In the genomic region with DNA sequence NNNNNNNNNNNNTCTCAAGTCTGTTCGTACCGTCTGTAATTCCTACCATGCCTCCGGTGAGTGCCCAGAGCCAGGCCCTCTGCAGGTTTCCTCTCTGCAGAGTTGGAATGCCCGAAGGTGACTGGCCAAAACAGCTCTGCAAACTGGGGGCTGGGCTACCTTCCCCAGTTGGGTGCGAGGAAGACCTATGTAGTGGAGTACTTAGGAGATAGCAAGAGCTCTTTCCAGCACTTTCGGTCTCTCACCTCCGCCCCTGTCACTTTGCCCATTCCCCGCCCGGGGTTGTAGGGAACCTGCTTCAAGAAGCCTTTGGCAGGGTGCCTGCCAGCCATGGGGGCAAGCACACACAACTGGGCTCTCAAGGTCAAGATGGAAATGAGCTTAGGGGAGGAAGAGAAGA, we compare ENCODE assay signal across 8 mouse cellular contexts. TPM values are rescaled to one million over a fixed set of nuclear protein-coding genes. Genes with fewer than 3 reads are reported as not detected.
DNase-seq lines count a peak whose midpoint lies in the region; ATAC-seq and TF ChIP-seq lines count a peak whose summit lies in the region.

No protein-coding gene starts in this region.

- H3K27me3 ChIP-seq in forebrain, embryonic 16.5 days (replicated peaks; ENCODE audit: control insufficient read depth, insufficient read depth, low read length), result no peaks in the 10 kb centered on the region
- H3K27me3 ChIP-seq in lung, embryonic 15.5 days, result peaks cover 8% of the 10 kb centered on the region
- no peaks in the 10 kb centered on the region for H3K27me3 ChIP-seq in stomach, embryonic 14.5 days (ENCODE audit: control insufficient read depth, insufficient read depth, low read length)

- peak overlapping the region; percentile 72 for H3K9ac ChIP-seq in forebrain, embryonic 16.5 days (replicated peaks; ENCODE audit: low read depth, low read length)
- H3K9ac ChIP-seq in lung, embryonic 15.5 days, result no peak overlapping the region
- H3K9ac ChIP-seq in stomach, embryonic 14.5 days (replicated peaks; ENCODE audit: low read depth, low read length), result no peak overlapping the region

- no peak for TF ChIP-seq CTCF in left cerebral cortex, adult 2 months (IDR thresholded peaks at IDR 0.05)

- peak; percentile 45 for ATAC-seq in forebrain, embryonic 16.5 days
- no peak for ATAC-seq in lung, embryonic 15.5 days (ENCODE audit: borderline replicate concordance, extremely low read depth, low FRiP score, low TSS enrichment)
- ATAC-seq in stomach, embryonic 14.5 days (ENCODE audit: insufficient number of reproducible peaks, insufficient read depth, low FRiP score, low read depth), result 0 out of 2 replicates have a peak, but pooled peaks have one; percentile 14

- no peaks in the 10 kb centered on the region for H3K36me3 ChIP-seq in forebrain, embryonic 16.5 days (ENCODE audit: control insufficient read depth, insufficient read depth)
- no peaks in the 10 kb centered on the region for H3K36me3 ChIP-seq in lung, embryonic 15.5 days
- no peaks in the 10 kb centered on the region for H3K36me3 ChIP-seq in stomach, embryonic 14.5 days (ENCODE audit: control insufficient read depth, insufficient read depth, low read length)

- no peaks in the 10 kb centered on the region for H3K9me3 ChIP-seq in forebrain, embryonic 16.5 days (ENCODE audit: control insufficient read depth, low read length)
- no peaks in the 10 kb centered on the region for H3K9me3 ChIP-seq in lung, embryonic 15.5 days
- H3K9me3 ChIP-seq in stomach, embryonic 14.5 days (ENCODE audit: control insufficient read depth, low read depth, low read length), result no peaks in the 10 kb centered on the region

- DNase-seq in left cerebral cortex, adult 2 months (ENCODE audit: extremely low spot score in 1 of 2, low spot score in 2 of 2), result peak in 1 of 2 experiments; percentile 24
- no peak for DNase-seq in left cerebral cortex, adult 11 months (ENCODE audit: low spot score)
- peak; percentile 73 for DNase-seq in cerebellum, adult 11-12 months
- DNase-seq in kidney, adult 18-20 months, result peak; percentile 52
- DNase-seq in thymus, adult 18-20 months, result no peak

- no peaks in the 10 kb centered on the region for H3K4me1 ChIP-seq in forebrain, embryonic 16.5 days (replicated peaks; ENCODE audit: control insufficient read depth, insufficient read depth, low read length)
- H3K4me1 ChIP-seq in lung, embryonic 15.5 days, result no peaks in the 10 kb centered on the region
- H3K4me1 ChIP-seq in stomach, embryonic 14.5 days (ENCODE audit: control insufficient read depth, insufficient read depth, low read length), result no peaks in the 10 kb centered on the region

- 24% methylated on average over 9 of the region's 9 CpGs for whole genome bisulfite sequencing in forebrain, embryonic 16.5 days
- WGBS in lung, embryonic 15.5 days, result 32% methylated on average over 9 of the region's 9 CpGs
- WGBS in stomach, embryonic 14.5 days, result 39% methylated on average over 9 of the region's 9 CpGs

- H3K4me2 ChIP-seq in forebrain, embryonic 16.5 days (ENCODE audit: low read length), result peak overlapping the region; percentile 54
- peak overlapping the region; percentile 62 for H3K4me2 ChIP-seq in lung, embryonic 15.5 days
- peak overlapping the region; percentile 47 for H3K4me2 ChIP-seq in stomach, embryonic 14.5 days (replicated peaks; ENCODE audit: low read depth, low read length)

- intact Hi-C loops in left cerebral cortex, adult 2 months (cut with DNase I), result loop anchor here (5.0 kb wide), 2 partner anchors 84 to 106 kb away; a partner anchor contains a TSS

- H3K27ac ChIP-seq in left cerebral cortex, adult 2 months, result peak overlapping the region; percentile 67
- peak overlapping the region; percentile 85 for H3K27ac ChIP-seq in forebrain, embryonic 16.5 days (ENCODE audit: low read length)
- H3K27ac ChIP-seq in lung, embryonic 15.5 days, result no peak overlapping the region
- no peak overlapping the region for H3K27ac ChIP-seq in stomach, embryonic 14.5 days (ENCODE audit: low read length)

- peak overlapping the region; percentile 55 for H3K4me3 ChIP-seq in left cerebral cortex, adult 2 months
- peak overlapping the region; percentile 58 for H3K4me3 ChIP-seq in forebrain, embryonic 16.5 days (replicated peaks; ENCODE audit: low read length)
- peak overlapping the region; percentile 40 for H3K4me3 ChIP-seq in lung, embryonic 15.5 days
- H3K4me3 ChIP-seq in stomach, embryonic 14.5 days (ENCODE audit: low read depth, low read length), result peak overlapping the region; percentile 34; the same call in 1 of the 2 replicates

RNA-seq across cellular contexts. Expression of a gene that starts 1.3 kb away (rescaled TPM):
- total RNA-seq in left cerebral cortex, adult 2 months (2021), result 10 to 100 TPM; 58.2 to 65.8 TPM
- polyA plus RNA-seq in forebrain, embryonic 16.5 days (2015; fragmentation: Nextera tagmentation; extraction: Ambion mirVana), result 127 and 134 TPM in 2 replicates
- polyA plus RNA-seq in lung, embryonic 15.5 days (2015; fragmentation: Nextera tagmentation; extraction: Ambion mirVana), result 3.9 and 4.8 TPM in 2 replicates
- 5.1 and 5.3 TPM in 2 replicates for polyA plus RNA-seq in stomach, embryonic 14.5 days (2014; fragmentation: Nextera tagmentation; extraction: Ambion mirVana)

RNA-seq across cellular contexts. Expression of a gene that starts 11.6 kb away (rescaled TPM):
- 1 to 10 TPM in 1 of 2 experiments, under 1 TPM in 1; 0.26 to 1.0 TPM for total RNA-seq in left cerebral cortex, adult 2 months (2021)
- polyA plus RNA-seq in forebrain, embryonic 16.5 days (2015; fragmentation: Nextera tagmentation; extraction: Ambion mirVana), result 10.6 and 14.0 TPM in 2 replicates
- polyA plus RNA-seq in lung, embryonic 15.5 days (2015; fragmentation: Nextera tagmentation; extraction: Ambion mirVana), result 34.7 and 35.3 TPM in 2 replicates
- 35.0 and 40.0 TPM in 2 replicates for polyA plus RNA-seq in stomach, embryonic 14.5 days (2014; fragmentation: Nextera tagmentation; extraction: Ambion mirVana)

RNA-seq across cellular contexts. Expression of a gene that starts 19.5 kb away (rescaled TPM):
- 10 to 100 TPM in 1 of 2 experiments, 1 to 10 TPM in 1; 7.4 to 10.9 TPM for total RNA-seq in left cerebral cortex, adult 2 months (2021)
- 5.2 and 6.2 TPM in 2 replicates for polyA plus RNA-seq in forebrain, embryonic 16.5 days (2015; fragmentation: Nextera tagmentation; extraction: Ambion mirVana)
- polyA plus RNA-seq in lung, embryonic 15.5 days (2015; fragmentation: Nextera tagmentation; extraction: Ambion mirVana), result 18.5 and 21.7 TPM in 2 replicates
- 26.5 TPM in 2 replicates for polyA plus RNA-seq in stomach, embryonic 14.5 days (2014; fragmentation: Nextera tagmentation; extraction: Ambion mirVana)

Comparison
In these comparisons a context has a peak if more than half of its experiments do, and no peak if none do; other contexts are left out.
1. DNase-seq: peak in cerebellum, adult 11-12 months (single experiment) and kidney, adult 18-20 months (single experiment); none in left cerebral cortex, adult 11 months (single experiment) and thymus, adult 18-20 months (0 of 2).
2. H3K27ac ChIP-seq: peak in left cerebral cortex, adult 2 months (single experiment) and forebrain, embryonic 16.5 days (single experiment); none in lung, embryonic 15.5 days (single experiment) and stomach, embryonic 14.5 days (single experiment).
3. RNA of a gene that starts 1.3 kb away (polyA plus RNA-seq): 127 to 134 TPM in forebrain, embryonic 16.5 days; 5.1 to 5.3 TPM in stomach, embryonic 14.5 days and 3.9 to 4.8 TPM in lung, embryonic 15.5 days; every median in the first group is over 10 times any median in the second.
4. Peak in every context shown above with its lines, with median percentiles within 50 percentile points of each other: H3K4me3 ChIP-seq and H3K4me2 ChIP-seq.